Mouse (Mus musculus): ENCODE data around the gene Chn2. TPM values are rescaled to one million over a fixed set of nuclear protein-coding genes. Genes with fewer than 3 reads are reported as not detected.

Gene Chn2
- polyA plus RNA-seq, 1 experiment from 2014 or later, result 20.2 TPM

DNA sequence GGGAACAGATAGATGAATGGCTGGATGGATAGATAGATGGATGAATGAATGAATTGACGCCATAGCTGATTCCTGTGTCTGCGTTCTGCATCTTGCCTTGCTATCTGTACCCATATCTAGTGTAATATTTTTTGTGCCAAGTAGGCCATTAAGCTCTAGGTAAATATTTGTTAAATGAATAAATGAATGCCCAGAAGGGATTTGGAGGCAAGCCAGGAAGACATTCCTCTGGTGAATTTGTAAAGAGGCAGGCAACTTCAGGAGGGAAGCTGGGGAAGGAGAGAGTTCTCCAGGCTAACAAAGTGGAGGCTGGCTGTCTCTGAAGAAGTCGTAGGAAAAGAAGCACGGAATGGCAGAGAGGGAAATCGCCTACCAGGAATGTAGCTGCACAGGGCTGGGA is 123.0 kb downstream of the Chn2 start:
- no peak overlapping the region for H3K27ac ChIP-seq (ENCODE audit: low read length)
- 50% methylated on average over 5 of the region's 5 CpGs for WGBS

GRCm38 (mm10) chr6:54162786-54163185 is 123.4 kb downstream of the Chn2 start:
- no peaks in the 10 kb centered on the region for H3K27me3 ChIP-seq (replicated peaks; ENCODE audit: control insufficient read depth, insufficient read depth, low read length)
- no peak overlapping the region for H3K27ac ChIP-seq (ENCODE audit: low read length)
- 64% methylated on average over 9 of the region's 9 CpGs for WGBS
- H3K9me3 ChIP-seq (ENCODE audit: control insufficient read depth, low read length), result no peaks in the 10 kb centered on the region
- peaks cover 23% of the 10 kb centered on the region for H3K4me1 ChIP-seq (ENCODE audit: control insufficient read depth, insufficient read depth, low read length)
- H3K36me3 ChIP-seq (ENCODE audit: control insufficient read depth, insufficient read depth, low read length), result no peaks in the 10 kb centered on the region
- no peak overlapping the region for H3K9ac ChIP-seq (ENCODE audit: low read depth, low read length)
- 0 out of 2 replicates have a peak overlapping the region, but pooled peaks have one; percentile 8 for H3K4me2 ChIP-seq (ENCODE audit: low read depth, low read length)
- H3K4me3 ChIP-seq (ENCODE audit: low read length), result no peak overlapping the region
- no peak for ATAC-seq

More for the DNA sequence above, 123.0 kb downstream of the Chn2 start:
- Histone ChIP-seq H3K4me1 (ENCODE audit: control insufficient read depth, insufficient read depth, low read length) (peaks cover 27% of the 10 kb centered on the region), H3K9me3 (ENCODE audit: control insufficient read depth, low read length) (no peaks in the 10 kb centered on the region), H3K4me3 (ENCODE audit: low read length) (no peak overlapping the region), H3K27me3 (replicated peaks; ENCODE audit: control insufficient read depth, insufficient read depth, low read length) (no peaks in the 10 kb centered on the region), H3K9ac (ENCODE audit: low read depth, low read length) (no peak overlapping the region), H3K4me2 (ENCODE audit: low read depth, low read length) (no peak overlapping the region), H3K36me3 (ENCODE audit: control insufficient read depth, insufficient read depth, low read length) (no peaks in the 10 kb centered on the region)
- ATAC-seq, result no peak

DNA sequence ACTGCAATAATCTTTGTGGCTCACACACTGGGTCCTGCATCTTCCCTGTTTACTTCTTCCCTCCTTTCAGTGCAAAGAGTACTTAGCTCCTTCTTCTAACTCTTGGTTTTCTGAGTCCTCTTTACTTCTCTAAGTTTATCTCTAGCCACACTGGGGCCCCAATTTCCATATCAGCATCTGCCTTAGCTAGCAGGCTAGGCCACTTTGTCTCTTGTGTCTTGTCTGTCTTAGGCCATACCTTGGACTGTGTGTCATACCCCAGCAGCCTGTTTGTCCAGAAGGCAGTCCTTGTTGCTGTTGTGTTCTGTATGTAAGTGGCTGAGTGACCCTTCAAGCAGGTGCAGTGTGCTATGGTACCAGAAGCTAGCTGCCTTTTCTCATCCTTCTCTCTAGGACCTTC is 124.3 kb downstream of the Chn2 start:
- H3K4me1 ChIP-seq (ENCODE audit: control insufficient read depth, insufficient read depth, low read length), result peaks cover 13% of the 10 kb centered on the region
- H3K9ac ChIP-seq (ENCODE audit: low read depth, low read length), result no peak overlapping the region
- H3K9me3 ChIP-seq (ENCODE audit: control insufficient read depth, low read length), result no peaks in the 10 kb centered on the region
- no peaks in the 10 kb centered on the region for H3K36me3 ChIP-seq (ENCODE audit: control insufficient read depth, insufficient read depth, low read length)
- H3K27ac ChIP-seq (ENCODE audit: low read length), result no peak overlapping the region
- ATAC-seq, result no peak
- no peak overlapping the region for H3K4me3 ChIP-seq (ENCODE audit: low read length)
- H3K27me3 ChIP-seq (replicated peaks; ENCODE audit: control insufficient read depth, insufficient read depth, low read length), result no peaks in the 10 kb centered on the region
- no peak overlapping the region for H3K4me2 ChIP-seq (ENCODE audit: low read depth, low read length)

DNA sequence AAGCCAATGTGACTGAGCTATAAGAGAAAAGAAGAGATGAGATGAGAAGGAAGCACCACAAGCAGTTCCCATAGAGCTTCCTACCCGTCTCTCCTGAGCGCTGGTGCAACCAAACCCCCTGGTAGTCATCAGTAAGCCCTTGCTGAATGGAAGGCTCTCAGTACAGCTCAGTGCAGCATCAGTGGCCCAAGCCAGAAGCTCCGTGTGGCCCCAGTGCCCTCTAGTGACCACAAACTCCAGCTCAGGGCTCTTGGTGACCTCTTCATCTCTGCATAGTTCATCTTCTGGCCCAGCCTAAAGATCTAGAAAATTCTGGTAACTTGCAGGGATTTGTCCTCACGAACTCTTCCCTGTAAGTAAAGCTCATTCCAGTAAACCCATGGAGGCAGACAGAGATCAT is 125.4 kb downstream of the Chn2 start:
- Histone ChIP-seq H3K9me3 (ENCODE audit: control insufficient read depth, low read length) (no peaks in the 10 kb centered on the region), H3K27ac (ENCODE audit: low read length) (no peak overlapping the region), H3K36me3 (ENCODE audit: control insufficient read depth, insufficient read depth, low read length) (no peaks in the 10 kb centered on the region), H3K4me3 (ENCODE audit: low read length) (no peak overlapping the region), H3K27me3 (replicated peaks; ENCODE audit: control insufficient read depth, insufficient read depth, low read length) (no peaks in the 10 kb centered on the region), H3K4me2 (ENCODE audit: low read depth, low read length) (no peak overlapping the region), H3K9ac (ENCODE audit: low read depth, low read length) (no peak overlapping the region), H3K4me1 (ENCODE audit: control insufficient read depth, insufficient read depth, low read length) (peaks cover 11% of the 10 kb centered on the region)
- ATAC-seq, result peak; percentile 46; the same call in 1 of the 2 replicates
- 63% methylated on average over 4 of the region's 4 CpGs for WGBS

GRCm38 (mm10) chr6:54165246-54165645 is 125.9 kb downstream of the Chn2 start:
- WGBS, result 86% methylated on average over 7 of the region's 7 CpGs

DNA sequence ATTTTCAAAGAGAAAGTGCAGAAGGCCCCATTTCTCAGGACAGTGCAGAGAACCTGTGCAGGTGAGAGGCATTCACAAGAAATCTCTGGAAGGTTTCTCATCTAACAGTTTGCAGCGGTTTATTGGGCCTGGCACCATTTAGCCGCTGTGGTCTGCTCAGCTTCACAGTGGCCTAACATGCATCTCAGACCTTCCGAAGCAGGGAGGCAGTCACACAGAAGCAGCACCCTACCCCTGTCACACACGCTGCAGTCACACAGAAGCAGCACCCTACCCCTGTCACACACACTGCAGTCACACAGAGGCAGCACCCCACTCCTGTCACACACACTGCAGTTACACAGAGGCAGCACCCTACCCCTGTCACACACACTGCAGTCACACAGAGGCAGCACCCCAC is 126.5 kb downstream of the Chn2 start:
- no peak for ATAC-seq
- peaks cover 11% of the 10 kb centered on the region for H3K4me1 ChIP-seq (ENCODE audit: control insufficient read depth, insufficient read depth, low read length)
- WGBS, result 89% methylated on average over 4 of the region's 4 CpGs
- no peak overlapping the region for H3K4me3 ChIP-seq (ENCODE audit: low read length)
- H3K36me3 ChIP-seq (ENCODE audit: control insufficient read depth, insufficient read depth, low read length), result no peaks in the 10 kb centered on the region
- no peak overlapping the region for H3K9ac ChIP-seq (ENCODE audit: low read depth, low read length)
- H3K27ac ChIP-seq (ENCODE audit: low read length), result no peak overlapping the region
- H3K9me3 ChIP-seq (ENCODE audit: control insufficient read depth, low read length), result no peaks in the 10 kb centered on the region
- no peak overlapping the region for H3K4me2 ChIP-seq (ENCODE audit: low read depth, low read length)
- no peaks in the 10 kb centered on the region for H3K27me3 ChIP-seq (replicated peaks; ENCODE audit: control insufficient read depth, insufficient read depth, low read length)

More at GRCm38 (mm10) chr6:54165246-54165645, 125.9 kb downstream of the Chn2 start:
- Histone ChIP-seq H3K36me3 (ENCODE audit: control insufficient read depth, insufficient read depth, low read length) (no peaks in the 10 kb centered on the region), H3K4me2 (ENCODE audit: low read depth, low read length) (no peak overlapping the region), H3K27ac (ENCODE audit: low read length) (no peak overlapping the region), H3K9me3 (ENCODE audit: control insufficient read depth, low read length) (no peaks in the 10 kb centered on the region), H3K4me1 (ENCODE audit: control insufficient read depth, insufficient read depth, low read length) (peaks cover 11% of the 10 kb centered on the region), H3K27me3 (replicated peaks; ENCODE audit: control insufficient read depth, insufficient read depth, low read length) (no peaks in the 10 kb centered on the region), H3K9ac (ENCODE audit: low read depth, low read length) (no peak overlapping the region), H3K4me3 (ENCODE audit: low read length) (no peak overlapping the region)
- ATAC-seq, result no peak

GRCm38 (mm10) chr6:54166991-54167546 is 127.7 kb downstream of the Chn2 start:
- no peak overlapping the region for H3K27ac ChIP-seq (ENCODE audit: low read length)
- no peaks in the 10 kb centered on the region for H3K27me3 ChIP-seq (replicated peaks; ENCODE audit: control insufficient read depth, insufficient read depth, low read length)
- 58% methylated on average over 7 of the region's 7 CpGs for WGBS
- no peak overlapping the region for H3K4me3 ChIP-seq (ENCODE audit: low read length)
- no peak for ATAC-seq
- peaks cover 18% of the 10 kb centered on the region for H3K4me1 ChIP-seq (ENCODE audit: control insufficient read depth, insufficient read depth, low read length)
- no peak overlapping the region for H3K4me2 ChIP-seq (ENCODE audit: low read depth, low read length)
- H3K9ac ChIP-seq (ENCODE audit: low read depth, low read length), result no peak overlapping the region
- no peaks in the 10 kb centered on the region for H3K9me3 ChIP-seq (ENCODE audit: control insufficient read depth, low read length)
- no peaks in the 10 kb centered on the region for H3K36me3 ChIP-seq (ENCODE audit: control insufficient read depth, insufficient read depth, low read length)

GRCm38 (mm10) chr6:54170286-54170894 is 131.0 kb downstream of the Chn2 start:
- Histone ChIP-seq H3K27me3 (replicated peaks; ENCODE audit: control insufficient read depth, insufficient read depth, low read length) (no peaks in the 10 kb centered on the region), H3K9me3 (ENCODE audit: control insufficient read depth, low read length) (no peaks in the 10 kb centered on the region), H3K27ac (ENCODE audit: low read length) (no peak overlapping the region), H3K4me3 (ENCODE audit: low read length) (no peak overlapping the region), H3K9ac (ENCODE audit: low read depth, low read length) (no peak overlapping the region), H3K36me3 (ENCODE audit: control insufficient read depth, insufficient read depth, low read length) (no peaks in the 10 kb centered on the region), H3K4me1 (ENCODE audit: control insufficient read depth, insufficient read depth, low read length) (peaks cover 7% of the 10 kb centered on the region), H3K4me2 (ENCODE audit: low read depth, low read length) (no peak overlapping the region)
- ATAC-seq, result no peak
- WGBS, result 84% methylated on average over 11 of the region's 11 CpGs

DNA sequence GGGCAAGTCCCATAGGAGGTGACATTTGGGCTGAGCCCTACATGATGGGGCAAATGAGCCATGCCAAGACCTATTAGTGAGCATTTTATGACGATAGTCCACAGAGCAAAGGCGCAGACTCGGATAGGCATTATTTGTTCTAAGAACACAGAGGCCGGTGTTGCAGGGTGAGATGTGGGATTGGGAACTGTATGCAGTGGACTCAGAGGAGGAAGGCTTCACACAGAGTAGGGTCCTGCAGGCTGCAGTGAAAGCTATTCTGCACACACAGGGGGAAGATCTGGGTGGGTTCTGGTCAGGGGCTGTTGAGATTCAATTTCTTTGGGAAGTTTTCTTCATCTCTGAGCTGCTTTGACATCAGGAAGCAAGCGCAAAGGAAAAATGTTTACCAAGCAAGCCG is 132.0 kb downstream of the Chn2 start:
- H3K27ac ChIP-seq (ENCODE audit: low read length), result no peak overlapping the region
- H3K4me2 ChIP-seq (ENCODE audit: low read depth, low read length), result no peak overlapping the region
- H3K4me3 ChIP-seq (ENCODE audit: low read length), result no peak overlapping the region
- no peaks in the 10 kb centered on the region for H3K27me3 ChIP-seq (replicated peaks; ENCODE audit: control insufficient read depth, insufficient read depth, low read length)
- no peak overlapping the region for H3K9ac ChIP-seq (ENCODE audit: low read depth, low read length)
- WGBS, result 60% methylated on average over 6 of the region's 6 CpGs
- H3K9me3 ChIP-seq (ENCODE audit: control insufficient read depth, low read length), result no peaks in the 10 kb centered on the region
- peak; percentile 23; the same call in 1 of the 2 replicates for ATAC-seq
- no peaks in the 10 kb centered on the region for H3K36me3 ChIP-seq (ENCODE audit: control insufficient read depth, insufficient read depth, low read length)
- peaks cover 7% of the 10 kb centered on the region for H3K4me1 ChIP-seq (ENCODE audit: control insufficient read depth, insufficient read depth, low read length)
